Mouse (Mus musculus): ENCODE results near the gene Prr29.
"Not testable (repeated sequence)": the region's sequence is repeated elsewhere in the genome, so short reads cannot be mapped to it uniquely, and the experiment has no call there.

The Prr29 gene

DNA sequence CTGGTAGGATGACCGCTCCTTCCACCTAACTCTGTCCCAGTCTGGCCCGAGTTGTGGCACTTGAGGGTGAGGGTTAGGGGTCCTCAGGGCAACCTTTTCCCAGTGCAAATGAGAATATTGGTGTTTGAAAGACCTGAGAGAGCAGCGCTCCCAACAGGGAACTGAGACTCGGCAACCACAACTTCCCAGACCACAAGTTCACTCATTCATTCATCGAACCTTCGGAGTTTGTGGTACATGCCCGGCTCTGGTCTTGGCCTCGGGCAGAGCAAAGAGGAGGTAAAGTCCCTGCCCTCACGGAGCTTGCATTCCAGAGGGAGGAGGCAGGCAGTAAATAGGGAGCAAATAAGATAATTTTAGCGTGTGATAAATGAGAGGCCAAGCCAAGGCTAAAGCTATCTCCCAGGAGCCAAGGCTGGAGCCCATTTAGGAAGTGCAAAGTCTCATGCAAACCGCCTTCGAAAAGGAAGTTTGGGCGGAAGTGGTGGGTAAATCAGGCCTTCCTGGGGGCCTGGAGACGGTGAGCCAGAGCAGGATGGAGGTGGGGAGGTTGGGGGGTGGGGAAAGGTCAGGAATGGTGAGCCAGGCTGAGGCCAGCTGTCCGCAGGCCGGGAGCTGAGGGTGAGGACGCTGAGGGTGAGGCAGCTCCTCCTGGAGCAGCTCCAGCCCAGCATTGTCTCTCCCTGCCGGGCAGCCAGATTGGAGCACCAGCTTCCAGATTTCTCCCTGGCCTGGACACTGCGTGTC, 9.7 kb upstream of the Prr29 start:
- DNase-seq: no peak

DNA sequence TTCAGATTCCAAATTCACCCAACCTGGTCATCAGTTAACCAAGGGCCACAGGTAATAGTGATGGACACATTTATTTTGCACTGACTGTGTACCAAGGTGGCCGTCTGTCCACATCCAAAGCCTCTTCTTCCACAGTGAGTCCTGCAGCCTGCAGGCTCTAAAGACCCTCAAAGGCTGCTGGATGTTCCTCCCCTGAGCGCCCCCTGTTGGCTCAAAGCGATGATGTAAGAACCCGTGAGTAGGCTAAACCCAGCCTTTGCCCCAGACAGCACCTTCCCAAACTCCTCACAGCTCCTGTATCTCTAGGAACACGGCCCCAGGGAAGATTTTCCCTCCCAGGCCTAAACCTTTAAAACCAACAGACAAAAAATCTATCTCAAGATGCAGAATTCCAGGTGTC, 5.9 kb upstream of the Prr29 start:
- DNase-seq: peak; percentile 47 to 54

DNA sequence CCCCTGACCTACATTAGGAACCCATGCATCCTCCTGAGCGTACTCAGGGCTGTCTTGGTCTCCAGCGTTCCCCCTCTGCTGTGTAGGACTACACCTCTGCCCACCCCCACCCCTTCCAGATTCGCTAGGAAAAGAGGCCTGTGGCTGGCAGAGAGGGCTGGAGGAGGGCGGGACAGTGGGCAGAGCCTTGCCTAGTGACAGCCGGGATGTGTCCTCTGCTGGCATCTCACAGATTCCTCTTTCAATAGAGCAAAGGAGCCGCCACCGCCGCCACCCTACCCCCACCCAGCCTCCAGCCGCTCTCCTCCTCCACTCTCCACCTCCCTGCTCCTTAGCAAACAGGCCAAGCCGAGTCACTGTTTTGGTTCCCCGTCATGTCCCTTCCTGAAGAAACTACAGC, 560 bp upstream of the Prr29 start:
- peak; percentile 61 to 74 for DNase-seq

DNA sequence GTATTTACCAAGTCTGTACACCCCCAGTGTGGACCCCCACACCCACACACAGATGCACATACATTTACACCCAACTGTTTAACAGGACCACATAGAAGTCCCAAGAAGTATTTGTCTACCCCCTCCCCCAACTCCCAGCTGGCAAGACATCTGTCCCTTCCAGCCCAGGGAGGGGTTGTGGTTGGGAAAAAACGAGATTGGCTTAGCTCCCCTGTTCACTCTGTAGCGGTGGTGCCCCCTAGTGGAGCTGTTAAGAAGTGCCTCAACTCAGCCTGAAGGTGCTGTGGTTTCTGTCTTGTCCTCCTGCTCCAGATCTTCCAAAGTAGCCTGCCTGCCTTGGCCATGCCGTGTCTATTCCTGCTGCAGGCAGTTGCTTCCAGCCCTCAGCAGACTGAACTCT, 1.0 kb downstream of the Prr29 start:
- peak; percentile 91 for DNase-seq

GRCm38 (mm10) chr11:106373998-106374397, 8.7 kb downstream of the Prr29 start:
- DNase-seq: no peak

- DNase-seq: no peak
These were observed 9.3 kb downstream of the Prr29 start for GRCm38 (mm10) chr11:106374559-106374958.

DNA sequence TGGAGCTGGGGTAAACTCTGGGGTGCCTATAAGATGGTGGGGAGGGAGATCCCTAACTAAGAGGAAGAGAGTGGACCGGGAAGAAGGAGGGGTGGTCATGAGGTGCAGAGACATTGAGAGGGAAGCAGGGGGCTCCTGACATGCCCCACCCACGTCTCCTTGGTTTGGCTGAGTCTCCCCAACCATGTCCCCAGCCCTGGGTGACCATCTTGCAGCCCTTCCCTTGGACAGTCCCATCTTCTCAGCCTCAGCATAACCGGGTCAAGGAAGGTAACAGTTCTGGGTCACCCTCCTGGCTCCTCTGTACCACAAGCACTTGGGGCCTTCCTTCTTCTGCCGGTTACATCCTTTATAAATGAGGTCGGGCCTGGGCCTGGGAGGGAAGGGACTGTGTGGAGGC, 9.7 kb downstream of the Prr29 start:
- DNase-seq: no peak

- DNase-seq: peak in 1 of 2 experiments; percentile 21
These were observed 15.7 kb downstream of the Prr29 start for GRCm38 (mm10) chr11:106381011-106381410.

DNA sequence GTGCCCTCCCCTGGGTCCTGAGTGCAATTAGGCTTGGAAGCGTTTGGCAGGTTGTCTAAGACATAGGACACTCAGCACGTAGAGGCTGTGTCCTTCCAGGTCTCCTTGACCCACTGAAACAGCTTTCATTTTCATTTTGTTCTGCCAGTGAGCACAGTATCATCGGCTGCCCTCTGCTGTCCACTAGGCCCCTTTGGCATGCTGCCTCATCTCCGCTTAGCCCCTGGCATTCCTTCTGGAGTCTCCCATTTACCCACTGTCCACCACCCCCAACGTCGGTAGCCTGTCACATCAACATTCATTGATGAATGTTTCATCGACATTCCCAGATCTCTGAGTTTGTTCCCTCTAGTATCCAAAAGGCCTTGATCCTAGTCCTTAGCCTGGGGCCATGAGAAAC, 16.6 kb downstream of the Prr29 start:
- peak in 1 of 2 experiments; percentile 55 for DNase-seq

DNA sequence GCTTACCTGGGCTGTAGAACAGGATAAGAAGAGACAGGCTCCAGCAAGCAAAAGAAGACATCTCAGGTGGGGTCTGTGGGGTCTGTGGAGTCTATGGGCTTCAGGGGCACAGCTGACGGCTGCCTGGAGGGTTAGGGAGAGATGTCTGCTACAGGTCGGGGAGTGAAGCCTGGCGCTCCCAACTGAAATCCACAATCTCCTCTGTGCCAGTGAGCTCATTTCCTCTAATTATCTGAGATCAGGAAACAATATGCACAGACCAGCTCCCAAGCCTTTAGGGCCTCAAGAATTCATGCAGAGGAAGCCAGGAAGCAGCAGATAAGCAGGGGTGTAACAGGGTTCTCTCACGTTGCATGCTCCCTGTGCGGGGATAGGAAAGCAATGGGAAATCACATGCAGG, 17.2 kb downstream of the Prr29 start:
- peak in 1 of 2 experiments; percentile 41 for DNase-seq

GRCm38 (mm10) chr11:106383051-106383790, 17.9 kb downstream of the Prr29 start:
- no peak for DNase-seq

- no peak for DNase-seq
These were observed 21.1 kb downstream of the Prr29 start for GRCm38 (mm10) chr11:106386409-106386808.

DNA sequence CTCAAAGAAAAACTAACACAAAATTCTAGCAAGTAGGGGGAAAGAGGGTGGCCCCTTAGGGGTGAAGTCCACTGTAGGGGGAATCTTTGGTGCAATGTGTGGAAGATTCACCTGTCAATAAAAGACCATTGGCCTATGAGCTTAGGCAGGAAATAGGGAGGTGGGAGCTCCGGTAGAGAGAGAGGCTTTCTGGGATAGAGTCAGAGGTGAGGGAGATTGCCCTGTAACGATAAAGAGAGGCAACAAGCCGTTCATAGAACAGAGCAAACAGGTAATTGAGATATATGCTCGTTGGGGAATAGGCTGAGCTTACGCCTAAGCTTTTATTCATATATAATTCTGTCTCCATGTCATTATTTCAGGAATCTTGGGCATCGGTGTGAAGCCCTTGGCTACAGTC, 21.7 kb downstream of the Prr29 start:
- DNase-seq: no peak

DNA sequence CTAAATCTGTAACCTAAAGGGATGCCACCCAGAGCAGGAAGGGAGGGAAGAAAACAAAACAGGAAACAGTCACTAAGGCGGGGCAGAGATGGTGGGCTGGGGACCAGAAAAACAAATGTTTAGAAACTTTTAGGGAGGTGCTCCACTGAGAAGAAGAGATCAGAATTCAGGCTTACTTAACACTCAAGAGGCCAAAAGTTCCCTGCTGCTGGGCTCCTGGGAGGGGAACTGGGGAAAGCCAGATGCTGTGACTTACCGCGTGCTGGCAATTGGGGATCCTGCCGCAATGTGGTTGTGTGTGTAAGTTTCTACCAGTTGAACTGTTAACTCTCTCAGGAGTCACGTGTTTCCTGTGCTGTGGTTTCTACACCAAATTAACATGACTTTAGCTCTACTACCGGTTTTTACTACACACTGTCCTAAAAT, 22.5 kb downstream of the Prr29 start, which contains the start of gene Icam2:
Gene Icam2, minus strand, starts transcription at position 285 of the 426 bp plus-strand sequence.
- no peak for DNase-seq

DNA sequence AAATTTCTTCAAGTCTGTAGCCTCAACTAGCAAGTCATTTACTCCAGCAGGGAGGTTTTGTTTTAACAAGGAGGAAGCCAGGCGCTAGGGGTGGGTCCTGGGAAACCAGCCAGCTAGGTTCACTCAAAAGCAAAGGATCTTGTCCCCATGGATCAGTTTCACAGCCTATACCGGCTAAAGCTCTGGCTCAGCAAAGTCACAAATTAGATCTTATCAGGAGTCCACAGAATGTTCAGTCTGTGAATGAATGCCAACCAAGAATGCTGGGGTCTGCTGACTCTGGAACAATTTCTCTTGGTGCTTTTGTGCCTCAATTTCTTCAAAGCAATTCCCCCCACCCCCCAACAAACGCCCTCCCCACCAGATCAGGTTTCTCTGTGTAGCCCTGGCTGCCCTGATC, 24.3 kb downstream of the Prr29 start:
- peak in 1 of 2 experiments; percentile 45 for DNase-seq

GRCm38 (mm10) chr11:106390757-106391156, 25.5 kb downstream of the Prr29 start:
- peak in 1 of 2 experiments; percentile 46 for DNase-seq

GRCm38 (mm10) chr11:106391546-106392188, 26.4 kb downstream of the Prr29 start:
- peak; percentile 76 to 83 for DNase-seq

GRCm38 (mm10) chr11:106392597-106393330, 27.5 kb downstream of the Prr29 start:
- DNase-seq: no peak

GRCm38 (mm10) chr11:106393331-106393616, 28.0 kb downstream of the Prr29 start:
- DNase-seq: no peak

DNA sequence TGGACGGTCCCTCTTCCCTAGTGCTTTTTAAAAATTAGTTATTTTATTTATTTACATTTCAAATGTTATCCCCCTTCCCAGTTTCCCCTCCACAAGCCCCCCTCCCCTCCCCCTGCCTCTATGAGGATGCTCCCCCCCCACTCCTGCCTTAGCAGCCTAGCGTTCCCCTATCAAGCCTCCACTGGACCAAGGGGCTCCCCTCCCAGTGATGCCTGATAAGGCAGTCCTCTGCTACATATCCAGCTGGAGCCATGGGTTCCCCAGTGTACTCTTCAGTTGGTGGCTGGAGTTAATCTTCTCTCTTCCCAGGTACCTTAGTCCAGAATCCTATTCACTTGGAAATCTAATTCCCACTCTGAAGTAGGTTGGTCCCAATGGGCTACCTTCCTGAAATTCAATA, 28.8 kb downstream of the Prr29 start:
- DNase-seq: not testable (repeated sequence)

- DNase-seq: peak; percentile 39 to 50
These were observed 32.4 kb downstream of the Prr29 start for GRCm38 (mm10) chr11:106397656-106398055.

GRCm38 (mm10) chr11:106398481-106398880, 33.2 kb downstream of the Prr29 start:
- no peak for DNase-seq

GRCm38 (mm10) chr11:106410011-106410410, 44.7 kb downstream of the Prr29 start:
- no peak for DNase-seq
